Mouse (Mus musculus): Measurements from ENCODE around the gene Gm12258. TPM values are rescaled to one million over a fixed set of nuclear protein-coding genes. Genes with fewer than 3 reads are reported as not detected.
A peak's percentile ranks its signal among the peaks of the same experiment; 100 is the strongest.

Gene Gm12258
- polyA plus RNA-seq, 1 experiment = 18.9 TPM

DNA sequence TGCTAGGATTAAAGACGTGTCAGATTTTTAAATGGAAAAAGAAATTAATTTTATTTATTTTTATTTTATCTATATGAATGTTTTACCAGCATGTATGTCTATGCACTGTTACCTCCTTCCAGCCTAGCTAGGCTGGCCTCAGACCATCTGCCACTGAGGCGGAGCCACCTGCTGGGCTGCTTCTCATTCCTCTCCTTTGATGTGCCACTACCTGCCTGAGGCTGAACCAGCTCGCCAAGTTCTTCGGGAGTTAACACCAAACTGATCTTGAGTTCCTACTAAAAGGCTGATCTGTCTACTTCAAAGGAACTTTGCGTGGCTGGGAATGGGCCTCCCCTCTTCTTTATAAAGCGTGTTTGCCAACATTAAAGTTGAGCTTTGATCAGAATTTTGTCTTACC lies 47.5 kb downstream of the Gm12258 start:
- Histone ChIP-seq H3K36me3 (ENCODE audit: control insufficient read depth, insufficient read depth, low read length) (peaks cover 66% of the 10 kb centered on the region), H3K4me3 (ENCODE audit: control insufficient read depth, insufficient read depth, low read length) (no peak overlapping the region), H3K27ac (ENCODE audit: control insufficient read depth, insufficient read depth, low read length) (no peak overlapping the region), H3K4me1 (replicated peaks; ENCODE audit: control insufficient read depth, insufficient read depth, low read length) (peaks cover 4% of the 10 kb centered on the region), H3K27me3 (ENCODE audit: control insufficient read depth, insufficient read depth, low read length) (no peaks in the 10 kb centered on the region)
- 52% methylated on average over 6 of the region's 6 CpGs for WGBS
- TF ChIP-seq CTCF (IDR thresholded peaks at IDR 0.05; ENCODE audit: borderline replicate concordance, control insufficient read depth, extremely low read depth, insufficient read depth, low read length, poor library complexity) (0 out of 2 replicates have a peak, but pooled peaks have one; percentile 36), POLR2A (IDR thresholded peaks at IDR 0.05; ENCODE audit: control insufficient read depth, extremely low read depth, insufficient read depth, low read length, poor library complexity) (no peak)
- peak; percentile 47 for DNase-seq

- Histone ChIP-seq H3K27ac (ENCODE audit: control insufficient read depth, insufficient read depth, low read length) (no peak overlapping the region), H3K4me1 (replicated peaks; ENCODE audit: control insufficient read depth, insufficient read depth, low read length) (peaks cover 5% of the 10 kb centered on the region), H3K27me3 (ENCODE audit: control insufficient read depth, insufficient read depth, low read length) (no peaks in the 10 kb centered on the region), H3K36me3 (ENCODE audit: control insufficient read depth, insufficient read depth, low read length) (peaks cover 51% of the 10 kb centered on the region), H3K4me3 (ENCODE audit: control insufficient read depth, insufficient read depth, low read length) (no peak overlapping the region)
- no peak for DNase-seq
- TF ChIP-seq POLR2A (IDR thresholded peaks at IDR 0.05; ENCODE audit: control insufficient read depth, extremely low read depth, insufficient read depth, low read length, poor library complexity) = no peak
- WGBS = 99% methylated on average over 6 of the region's 6 CpGs
Observed at GRCm38 (mm10) chr11:58897485-58897884, 50.5 kb downstream of the Gm12258 start.

- Histone ChIP-seq H3K4me1 (replicated peaks; ENCODE audit: control insufficient read depth, insufficient read depth, low read length) (peaks cover 5% of the 10 kb centered on the region), H3K27me3 (ENCODE audit: control insufficient read depth, insufficient read depth, low read length) (no peaks in the 10 kb centered on the region), H3K36me3 (ENCODE audit: control insufficient read depth, insufficient read depth, low read length) (peaks cover 36% of the 10 kb centered on the region), H3K4me3 (ENCODE audit: control insufficient read depth, insufficient read depth, low read length) (no peak overlapping the region), H3K27ac (ENCODE audit: control insufficient read depth, insufficient read depth, low read length) (no peak overlapping the region)
- no peak for DNase-seq
- no peak for TF ChIP-seq CTCF (IDR thresholded peaks at IDR 0.05; ENCODE audit: borderline replicate concordance, control insufficient read depth, extremely low read depth, insufficient read depth, low read length, poor library complexity)
- no peak for TF ChIP-seq POLR2A (IDR thresholded peaks at IDR 0.05; ENCODE audit: control insufficient read depth, extremely low read depth, insufficient read depth, low read length, poor library complexity)
Observed at GRCm38 (mm10) chr11:58901080-58901479, 54.1 kb downstream of the Gm12258 start.

DNA sequence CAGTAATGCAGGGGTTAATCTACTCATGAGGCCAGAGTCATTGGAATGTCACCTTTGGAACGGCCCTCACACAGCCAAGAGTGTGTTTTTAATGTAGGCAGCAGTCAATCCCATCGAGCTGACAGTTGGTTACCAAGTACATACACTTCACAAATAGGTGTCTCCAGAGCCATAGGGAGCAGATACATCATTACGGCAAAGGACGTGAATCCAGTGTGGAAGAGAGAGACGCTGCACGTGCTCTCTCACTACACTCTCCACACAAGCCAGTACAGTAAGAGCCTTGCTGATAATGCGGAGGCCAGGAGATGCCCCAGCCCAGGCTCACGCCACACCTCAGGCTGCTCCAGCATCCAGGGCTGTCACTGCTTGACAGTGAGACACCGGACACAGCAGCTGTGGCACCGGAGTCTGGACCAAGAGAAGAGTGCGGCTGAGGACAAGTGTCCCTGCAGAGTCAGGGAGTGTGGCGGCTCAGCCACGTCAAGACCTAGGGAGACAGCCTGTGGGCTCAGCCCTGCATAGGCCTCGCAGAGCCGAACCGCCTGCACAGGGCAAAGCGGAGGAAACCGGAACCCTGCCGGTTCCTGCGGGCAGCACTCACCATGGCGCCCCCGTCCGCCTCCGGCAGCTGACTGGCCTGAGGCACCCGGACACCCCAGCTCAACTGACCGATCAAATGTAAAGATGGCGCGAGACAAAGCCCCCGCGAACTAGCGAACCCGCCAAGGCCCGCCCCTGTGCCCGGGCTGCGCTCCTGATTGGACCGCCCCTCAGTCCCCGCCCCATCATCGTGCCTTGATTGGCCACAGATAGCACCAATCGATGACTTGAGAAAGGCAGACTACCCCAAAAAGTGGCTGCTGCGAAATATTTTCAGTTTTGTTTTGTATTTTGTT lies 56.8 kb downstream of the Gm12258 start, which contains the start of gene Zfp39:
Gene Zfp39 (minus strand): TSS at position 715 of the 899 bp plus-strand sequence.
- peak; percentile 98 for DNase-seq
- Histone ChIP-seq H3K27ac (ENCODE audit: control insufficient read depth, insufficient read depth, low read length) (peak within 1 kb of the TSS; percentile 86), H3K4me1 (replicated peaks; ENCODE audit: control insufficient read depth, insufficient read depth, low read length) (peaks cover 5% of the 10 kb centered on the region), H3K27me3 (ENCODE audit: control insufficient read depth, insufficient read depth, low read length) (no peaks in the 10 kb centered on the region), H3K4me3 (ENCODE audit: control insufficient read depth, insufficient read depth, low read length) (peak within 1 kb of the TSS; percentile 78), H3K36me3 (ENCODE audit: control insufficient read depth, insufficient read depth, low read length) (peaks cover 21% of the 10 kb centered on the region)
- WGBS = under 1% methylated on average over 40 of the region's 40 CpGs
- TF ChIP-seq CTCF (IDR thresholded peaks at IDR 0.05; ENCODE audit: borderline replicate concordance, control insufficient read depth, extremely low read depth, insufficient read depth, low read length, poor library complexity) (no peak), POLR2A (IDR thresholded peaks at IDR 0.05; ENCODE audit: control insufficient read depth, extremely low read depth, insufficient read depth, low read length, poor library complexity) (peak; percentile 80)

DNA sequence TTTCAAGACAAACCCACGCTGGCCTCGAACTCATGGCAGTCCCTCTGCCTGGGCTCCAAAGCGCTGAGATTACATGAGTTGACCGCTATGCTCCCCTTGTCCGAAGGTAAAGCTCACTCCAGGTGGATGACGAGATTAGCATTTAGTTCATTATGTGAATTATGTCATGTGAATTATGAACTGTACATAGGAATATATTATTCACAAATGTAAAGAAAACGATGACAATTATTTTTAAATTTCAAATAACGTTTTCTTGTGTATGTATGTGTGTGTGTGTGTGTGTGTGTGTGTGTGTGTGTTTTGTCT lies 57.4 kb downstream of the Gm12258 start:
- peak overlapping the region; percentile 78 for H3K4me3 ChIP-seq (ENCODE audit: control insufficient read depth, insufficient read depth, low read length)
- no peak for TF ChIP-seq POLR2A (IDR thresholded peaks at IDR 0.05; ENCODE audit: control insufficient read depth, extremely low read depth, insufficient read depth, low read length, poor library complexity)
- TF ChIP-seq CTCF (IDR thresholded peaks at IDR 0.05; ENCODE audit: borderline replicate concordance, control insufficient read depth, extremely low read depth, insufficient read depth, low read length, poor library complexity) = no peak
- peaks cover 15% of the 10 kb centered on the region for H3K36me3 ChIP-seq (ENCODE audit: control insufficient read depth, insufficient read depth, low read length)
- 1% methylated on average over 8 of the region's 8 CpGs for WGBS
- H3K27ac ChIP-seq (ENCODE audit: control insufficient read depth, insufficient read depth, low read length) = peak overlapping the region; percentile 86
- H3K4me1 ChIP-seq (replicated peaks; ENCODE audit: control insufficient read depth, insufficient read depth, low read length) = peaks cover 5% of the 10 kb centered on the region
- no peaks in the 10 kb centered on the region for H3K27me3 ChIP-seq (ENCODE audit: control insufficient read depth, insufficient read depth, low read length)
- no peak for DNase-seq

DNA sequence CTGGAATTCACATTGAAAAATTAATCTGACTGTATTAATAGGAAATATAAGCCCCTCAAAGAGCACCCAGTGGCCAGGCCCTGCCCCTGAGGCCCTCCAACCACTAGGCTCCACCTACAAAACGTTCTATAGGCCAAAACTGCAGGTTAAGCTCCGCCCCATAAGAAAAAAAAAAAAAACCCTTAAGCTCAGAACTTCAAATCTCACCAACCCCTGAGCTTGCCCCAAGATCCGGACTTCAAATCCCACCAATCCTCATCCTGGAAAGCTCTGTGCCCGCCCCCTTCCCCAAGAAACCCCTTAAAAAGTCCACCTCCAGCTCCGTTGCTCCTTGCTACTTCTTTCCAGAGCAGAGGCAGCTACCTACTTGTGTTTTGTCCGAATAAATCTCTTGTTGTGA lies 57.9 kb downstream of the Gm12258 start:
- Histone ChIP-seq H3K4me3 (ENCODE audit: control insufficient read depth, insufficient read depth, low read length) (no peak overlapping the region), H3K27ac (ENCODE audit: control insufficient read depth, insufficient read depth, low read length) (no peak overlapping the region), H3K36me3 (ENCODE audit: control insufficient read depth, insufficient read depth, low read length) (peaks cover 14% of the 10 kb centered on the region), H3K4me1 (replicated peaks; ENCODE audit: control insufficient read depth, insufficient read depth, low read length) (peaks cover 5% of the 10 kb centered on the region), H3K27me3 (ENCODE audit: control insufficient read depth, insufficient read depth, low read length) (no peaks in the 10 kb centered on the region)
- WGBS = 79% methylated on average over 6 of the region's 6 CpGs
- no peak for TF ChIP-seq CTCF (IDR thresholded peaks at IDR 0.05; ENCODE audit: borderline replicate concordance, control insufficient read depth, extremely low read depth, insufficient read depth, low read length, poor library complexity)
- no peak for TF ChIP-seq POLR2A (IDR thresholded peaks at IDR 0.05; ENCODE audit: control insufficient read depth, extremely low read depth, insufficient read depth, low read length, poor library complexity)
- no peak for DNase-seq

Other genes with a start within 250 kb of the Gm12258 start
- 3.7 and 5.3 TPM in 2 replicates for gene 2210407C18Rik, start 231.1 kb upstream of the Gm12258 start, polyA plus RNA-seq (2012; rRNA removed)
- 0.58 TPM in 1 of 2 replicates, not detected in the other for gene Olfr323, start 216.7 kb upstream of the Gm12258 start, polyA plus RNA-seq (2012; rRNA removed)
- 0.59 and 0.75 TPM in 2 replicates for gene Trim58, start 206.7 kb upstream of the Gm12258 start, polyA plus RNA-seq (2012; rRNA removed)
- gene Olfr322, start 188.4 kb upstream of the Gm12258 start, polyA plus RNA-seq (2012; rRNA removed) = 0.07 TPM in 1 of 2 replicates, not detected in the other
- gene Olfr320, start 166.1 kb upstream of the Gm12258 start, polyA plus RNA-seq (2012; rRNA removed) = not detected in 2 replicates
- not detected in 2 replicates for gene Olfr319, start 148.0 kb upstream of the Gm12258 start, polyA plus RNA-seq (2012; rRNA removed)
- gene Olfr318, start 123.1 kb upstream of the Gm12258 start, polyA plus RNA-seq (2012; rRNA removed) = not detected in 2 replicates
- gene Olfr317, start 107.9 kb upstream of the Gm12258 start, polyA plus RNA-seq (2012; rRNA removed) = not detected in 2 replicates
- 0.19 TPM in 1 of 2 replicates, not detected in the other for gene Olfr316, start 94.4 kb upstream of the Gm12258 start, polyA plus RNA-seq (2012; rRNA removed)
- gene Olfr315, start 74.0 kb upstream of the Gm12258 start, polyA plus RNA-seq (2012; rRNA removed) = 1.4 and 1.5 TPM in 2 replicates
- 0.08 TPM in 1 of 2 replicates, not detected in the other for gene Olfr314, start 64.2 kb upstream of the Gm12258 start, polyA plus RNA-seq (2012; rRNA removed)
- gene Fam183b, start 45.2 kb upstream of the Gm12258 start, polyA plus RNA-seq (2012; rRNA removed) = 0.59 and 0.82 TPM in 2 replicates
- gene Olfr313, start 32.2 kb upstream of the Gm12258 start, polyA plus RNA-seq (2012; rRNA removed) = not detected in 2 replicates
- not detected in 2 replicates for gene Olfr312, start 17.9 kb upstream of the Gm12258 start, polyA plus RNA-seq (2012; rRNA removed)
- gene Olfr311, start 7.9 kb upstream of the Gm12258 start, polyA plus RNA-seq (2012; rRNA removed) = not detected in 2 replicates
- 10.4 and 15.4 TPM in 2 replicates for gene 2810021J22Rik, start 20.1 kb downstream of the Gm12258 start, polyA plus RNA-seq (2012; rRNA removed)
- 2.7 and 3.9 TPM in 2 replicates for gene Zfp39, start 57.1 kb downstream of the Gm12258 start, polyA plus RNA-seq (2012; rRNA removed)
- 0.11 TPM in 2 replicates for gene Btnl10, start 70.8 kb downstream of the Gm12258 start, polyA plus RNA-seq (2012; rRNA removed)
- 335 and 488 TPM in 2 replicates for gene Rnf187, start 91.8 kb downstream of the Gm12258 start, polyA plus RNA-seq (2012; rRNA removed)
- 47.2 and 96.5 TPM in 2 replicates for gene Hist3h2ba, start 101.8 kb downstream of the Gm12258 start, polyA plus RNA-seq (2012; rRNA removed)
- 45.9 and 51.0 TPM in 2 replicates for gene Hist3h2a, start 107.5 kb downstream of the Gm12258 start, polyA plus RNA-seq (2012; rRNA removed)
- 0.31 and 0.47 TPM in 2 replicates for gene Trim17, start 107.5 kb downstream of the Gm12258 start, polyA plus RNA-seq (2012; rRNA removed)
- gene Trim11, start 130.9 kb downstream of the Gm12258 start, polyA plus RNA-seq (2012; rRNA removed) = 114 and 119 TPM in 2 replicates

All from thymus, adult 2 months (tissue).